Mouse (Mus musculus) megakaryocyte-erythroid progenitor cell, adult 5-6 weeks (primary cell): ENCODE data around the gene Napa. TPM values are rescaled to one million over a fixed set of nuclear protein-coding genes. Genes with fewer than 3 reads are reported as not detected.
A peak's percentile ranks its signal among the peaks of the same experiment; 100 is the strongest.

Experiments used
- ATAC-seq: replicated peaks from 2 replicates; pipeline ENCODE4 v1.8.0; 2016; ENCODE audit warnings: mild to moderate bottlenecking, inconsistent platforms; ENCODE audit not compliant: severe bottlenecking, poor library complexity, low FRiP score, low TSS enrichment
- total RNA-seq, 2 experiments: library from RNA; stranded (forward) in 1 of 2; stranded (reverse) in 1 of 2; fragments of 200-1000, 215-1000 nt in 1 of 2; fragments of >200 nt in 1 of 2; fragmentation: Nextera tagmentation in 1 of 2; gene quantifications; 2 replicates each; pipeline ENCODE4 v1.2.3; 2014 to 2017

Gene Napa
- total RNA-seq, 2 experiments from 2014 or later, result 49.5 to 111 TPM

- ATAC-seq, result peak; percentile 77
Measured at GRCm38 (mm10) chr7:16129421-16129845, 31.2 kb downstream of the Napa start, which contains the start of gene Slc8a2. TSS of gene Slc8a2 (plus strand) at chr7:16129826.

GRCm38 (mm10) chr7:16129846-16130691 is 31.8 kb downstream of the Napa start:
- ATAC-seq, result no peak

GRCm38 (mm10) chr7:16130956-16131634 is 32.8 kb downstream of the Napa start:
- no peak for ATAC-seq

- ATAC-seq, result no peak
Measured at GRCm38 (mm10) chr7:16132161-16132581, 33.9 kb downstream of the Napa start.

- ATAC-seq, result no peak
Measured at GRCm38 (mm10) chr7:16132926-16133325, 34.7 kb downstream of the Napa start.

GRCm38 (mm10) chr7:16133691-16134090 is 35.4 kb downstream of the Napa start:
- ATAC-seq, result no peak

- ATAC-seq, result no peak
Measured at GRCm38 (mm10) chr7:16134951-16135392, 36.7 kb downstream of the Napa start.

- no peak for ATAC-seq
Measured at GRCm38 (mm10) chr7:16146489-16147410, 48.5 kb downstream of the Napa start.

GRCm38 (mm10) chr7:16147643-16148042 is 49.4 kb downstream of the Napa start:
- peak; percentile 78 for ATAC-seq

GRCm38 (mm10) chr7:16149241-16149640 is 51.0 kb downstream of the Napa start:
- no peak for ATAC-seq

GRCm38 (mm10) chr7:16150191-16151145 is 52.2 kb downstream of the Napa start:
- ATAC-seq, result no peak

- ATAC-seq, result peak; percentile 81
Measured at GRCm38 (mm10) chr7:16153522-16153921, 55.3 kb downstream of the Napa start.

GRCm38 (mm10) chr7:16155132-16155872 is 57.0 kb downstream of the Napa start:
- ATAC-seq, result no peak

GRCm38 (mm10) chr7:16156105-16156714 is 58.0 kb downstream of the Napa start:
- no peak for ATAC-seq

- peak; percentile 22; the same call in 1 of the 2 replicates for ATAC-seq
Measured at GRCm38 (mm10) chr7:16158735-16159134, 60.5 kb downstream of the Napa start.

- ATAC-seq, result peak; percentile 47; the same call in 1 of the 2 replicates
Measured at GRCm38 (mm10) chr7:16160702-16161101, 62.4 kb downstream of the Napa start.

- ATAC-seq, result no peak
Measured at GRCm38 (mm10) chr7:16161302-16161701, 63.0 kb downstream of the Napa start.
